Mouse (Mus musculus) activated CD4-positive, CD25-positive, alpha-beta regulatory T cell, adult 4 months (primary cell): ENCODE results near the gene Ttc8. TPM values are rescaled to one million over a fixed set of nuclear protein-coding genes. Genes with fewer than 3 reads are reported as not detected.
"Not testable (repeated sequence)": the region's sequence is repeated elsewhere in the genome, so short reads cannot be mapped to it uniquely, and the experiment has no call there.

Experiments used
- ATAC-seq: one replicate; pipeline ENCODE4 v1.8.0; 2017
- polyA plus RNA-seq, 2 experiments: library from polyadenylated mRNA; unstranded; fragments of 100-300 nt; shearing (Covaris generic); gene quantifications; one replicate each; pipeline ENCODE4 v1.2.1; 2017

Gene Ttc8
- polyA plus RNA-seq: 1 to 10 TPM; 2.1 to 5.3 TPM

GRCm38 (mm10) chr12:98920194-98920991 lies at the start of gene Ttc8:
Ttc8 (plus strand) TSS chr12:98920574.
- peak; percentile 80 for ATAC-seq

GRCm38 (mm10) chr12:98872836-98873235 lies 47.5 kb upstream of the Ttc8 start:
- ATAC-seq: no peak

GRCm38 (mm10) chr12:98875216-98875615 lies 45.2 kb upstream of the Ttc8 start:
- ATAC-seq: no peak

- no peak for ATAC-seq
These were observed 41.7 kb upstream of the Ttc8 start for GRCm38 (mm10) chr12:98878693-98879092.

- no peak for ATAC-seq
These were observed 38.6 kb upstream of the Ttc8 start for GRCm38 (mm10) chr12:98881796-98882195.

- no peak for ATAC-seq
These were observed 35.9 kb upstream of the Ttc8 start for GRCm38 (mm10) chr12:98884515-98884914.

- peak; percentile 23 for ATAC-seq
These were observed 23.6 kb upstream of the Ttc8 start for GRCm38 (mm10) chr12:98896761-98897160.

GRCm38 (mm10) chr12:98899676-98900075 lies 20.7 kb upstream of the Ttc8 start:
- no peak for ATAC-seq

GRCm38 (mm10) chr12:98900341-98900880 lies 20.0 kb upstream of the Ttc8 start:
- ATAC-seq: no peak

GRCm38 (mm10) chr12:98900881-98901801 lies 19.2 kb upstream of the Ttc8 start, which contains the start of gene Eml5:
Eml5 (minus strand) TSS chr12:98901484.
- ATAC-seq: peak; percentile 72

GRCm38 (mm10) chr12:98905466-98905865 lies 14.9 kb upstream of the Ttc8 start:
- no peak for ATAC-seq

- no peak for ATAC-seq
These were observed 10.3 kb upstream of the Ttc8 start for GRCm38 (mm10) chr12:98910096-98910495.

- ATAC-seq: no peak
These were observed 10.8 kb downstream of the Ttc8 start for GRCm38 (mm10) chr12:98931174-98931573.

GRCm38 (mm10) chr12:98932441-98932840 lies 12.1 kb downstream of the Ttc8 start:
- ATAC-seq: no peak

- no peak for ATAC-seq
These were observed 12.5 kb downstream of the Ttc8 start for GRCm38 (mm10) chr12:98932856-98933255.

GRCm38 (mm10) chr12:98951295-98951694 lies 30.9 kb downstream of the Ttc8 start:
- ATAC-seq: not testable (repeated sequence)

- no peak for ATAC-seq
These were observed 36.6 kb downstream of the Ttc8 start for GRCm38 (mm10) chr12:98956951-98957350.

- ATAC-seq: no peak
These were observed 37.1 kb downstream of the Ttc8 start for GRCm38 (mm10) chr12:98957455-98957854.

- ATAC-seq: no peak
These were observed 40.6 kb downstream of the Ttc8 start for GRCm38 (mm10) chr12:98961008-98961407.

- no peak for ATAC-seq
These were observed 41.0 kb downstream of the Ttc8 start for GRCm38 (mm10) chr12:98961415-98961814.

GRCm38 (mm10) chr12:98965441-98966135 lies 45.2 kb downstream of the Ttc8 start:
- ATAC-seq: no peak

GRCm38 (mm10) chr12:98972291-98972690 lies 51.9 kb downstream of the Ttc8 start:
- no peak for ATAC-seq
